Mouse (Mus musculus): ENCODE results near the gene Lactb. TPM values are rescaled to one million over a fixed set of nuclear protein-coding genes. Genes with fewer than 3 reads are reported as not detected.
"Not testable (repeated sequence)": the region's sequence is repeated elsewhere in the genome, so short reads cannot be mapped to it uniquely, and the experiment has no call there.

Lactb gene
- polyA plus RNA-seq, 1 experiment from 2014 or later: 8.8 TPM

DNA sequence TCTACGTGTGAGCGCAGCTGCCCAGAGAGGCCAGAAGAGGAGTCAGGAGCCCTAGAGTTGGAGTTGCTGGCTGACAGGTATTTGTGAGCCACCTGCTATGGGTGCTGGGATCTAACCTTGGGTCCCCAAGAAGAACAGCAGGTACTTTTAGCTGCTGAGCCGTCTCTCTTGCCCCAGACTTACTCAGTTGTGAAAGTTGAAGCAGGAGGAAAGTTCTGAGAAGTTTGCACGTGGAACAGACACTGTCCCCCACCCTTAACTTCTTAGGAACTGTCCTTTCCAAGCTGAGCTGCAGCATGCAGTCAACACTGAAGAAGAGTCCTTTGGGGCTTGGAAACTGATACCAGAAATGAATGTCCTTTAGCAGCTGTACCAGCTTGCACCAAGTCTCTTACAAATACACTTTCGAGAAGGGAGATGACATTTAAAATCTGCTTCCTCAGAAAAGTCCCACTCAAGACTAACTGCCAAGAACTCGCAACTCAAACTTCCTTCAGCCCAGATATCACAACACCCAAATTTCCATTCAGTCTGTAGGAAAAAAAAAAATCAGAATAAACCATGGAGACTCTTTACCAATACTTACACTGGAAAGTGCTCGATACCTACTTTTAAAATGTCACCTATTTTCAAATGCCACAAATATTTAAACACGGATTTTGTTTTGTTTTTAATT lies 57.9 kb downstream of the Lactb start:
- Histone ChIP-seq H3K4me1 (peaks cover 36% of the 10 kb centered on the region), H3K27ac (no peak overlapping the region), H3K4me3 (replicated peaks) (no peak overlapping the region), H3K27me3 (no peaks in the 10 kb centered on the region), H3K36me3 (replicated peaks) (0 out of 2 replicates have a peak, but pooled peaks cover 3% of the 10 kb centered on the region), H3K9ac (no peak overlapping the region), H3K9me3 (no peaks in the 10 kb centered on the region), H3K4me2 (no peak overlapping the region)
- ATAC-seq (ENCODE audit: low FRiP score): no peak
- WGBS: 94% methylated on average over 8 of the region's 8 CpGs

GRCm38 (mm10) chr9:66915869-66916785 lies 59.2 kb downstream of the Lactb start:
- Histone ChIP-seq H3K9me3 (no peaks in the 10 kb centered on the region), H3K9ac (no peak overlapping the region), H3K27me3 (no peaks in the 10 kb centered on the region), H3K36me3 (replicated peaks) (0 out of 2 replicates have a peak, but pooled peaks cover 3% of the 10 kb centered on the region), H3K4me2 (no peak overlapping the region), H3K27ac (no peak overlapping the region), H3K4me1 (peaks cover 45% of the 10 kb centered on the region), H3K4me3 (replicated peaks) (no peak overlapping the region)
- ATAC-seq (ENCODE audit: low FRiP score): no peak
- WGBS: 88% methylated on average over 9 of the region's 9 CpGs

- ATAC-seq (ENCODE audit: low FRiP score): no peak
- Histone ChIP-seq H3K4me1 (peaks cover 45% of the 10 kb centered on the region), H3K36me3 (replicated peaks) (0 out of 2 replicates have a peak, but pooled peaks cover 3% of the 10 kb centered on the region), H3K4me2 (no peak overlapping the region), H3K9me3 (no peaks in the 10 kb centered on the region), H3K4me3 (replicated peaks) (no peak overlapping the region), H3K27me3 (no peaks in the 10 kb centered on the region), H3K27ac (no peak overlapping the region), H3K9ac (no peak overlapping the region)
- 86% methylated on average over 5 of the region's 5 CpGs for WGBS
Measured at GRCm38 (mm10) chr9:66915401-66915800, 59.9 kb downstream of the Lactb start.

GRCm38 (mm10) chr9:66914540-66914939 lies 60.7 kb downstream of the Lactb start:
- 97% methylated on average over 3 of the region's 3 CpGs for WGBS

GRCm38 (mm10) chr9:66913254-66913934 lies 61.9 kb downstream of the Lactb start:
- H3K4me3 ChIP-seq (replicated peaks); H3K36me3 ChIP-seq (replicated peaks); H3K9ac ChIP-seq; H3K27ac ChIP-seq; H3K27me3 ChIP-seq; H3K4me2 ChIP-seq; H3K9me3 ChIP-seq; ATAC-seq (ENCODE audit: low FRiP score): not testable (repeated sequence)
- WGBS: 92% methylated on average over 5 of the region's 5 CpGs
- peaks cover 41% of the 10 kb centered on the region for H3K4me1 ChIP-seq

More at GRCm38 (mm10) chr9:66914540-66914939, 60.7 kb downstream of the Lactb start:
- Histone ChIP-seq H3K27me3 (no peaks in the 10 kb centered on the region), H3K4me3 (replicated peaks) (no peak overlapping the region), H3K9ac (no peak overlapping the region), H3K27ac (no peak overlapping the region), H3K9me3 (no peaks in the 10 kb centered on the region), H3K36me3 (replicated peaks) (0 out of 2 replicates have a peak, but pooled peaks cover 3% of the 10 kb centered on the region), H3K4me2 (no peak overlapping the region), H3K4me1 (peaks cover 45% of the 10 kb centered on the region)
- ATAC-seq (ENCODE audit: low FRiP score): no peak

DNA sequence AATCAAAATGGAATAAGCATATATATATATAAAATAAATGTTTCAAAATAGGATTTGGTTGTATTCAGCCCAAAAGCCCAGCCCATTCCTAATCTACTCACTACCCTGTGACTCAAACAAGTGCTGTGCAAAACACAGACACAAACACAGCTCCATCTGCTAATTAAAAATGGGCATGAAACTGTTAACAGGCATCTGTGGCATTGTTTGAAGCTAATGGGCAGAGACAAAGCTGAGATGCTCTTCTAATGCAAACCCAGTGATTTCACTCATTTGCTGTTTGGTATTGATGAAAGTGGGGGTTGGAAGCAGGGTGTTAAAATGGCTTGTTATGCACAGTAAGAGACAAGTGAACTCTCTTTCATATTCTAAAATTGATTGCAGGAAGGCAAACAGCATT lies 63.0 kb downstream of the Lactb start:
- peak; percentile 4; the same call in 1 of the 2 replicates for ATAC-seq (ENCODE audit: low FRiP score)
- no peak overlapping the region for H3K4me3 ChIP-seq (replicated peaks)
- H3K9me3 ChIP-seq: no peaks in the 10 kb centered on the region
- H3K9ac ChIP-seq: no peak overlapping the region
- H3K27ac ChIP-seq: peak overlapping the region; percentile 78
- H3K4me2 ChIP-seq: no peak overlapping the region
- no peaks in the 10 kb centered on the region for H3K36me3 ChIP-seq (replicated peaks)
- H3K27me3 ChIP-seq: no peaks in the 10 kb centered on the region
- H3K4me1 ChIP-seq: peaks cover 36% of the 10 kb centered on the region

- Histone ChIP-seq H3K27me3 (no peaks in the 10 kb centered on the region), H3K9ac (no peak overlapping the region), H3K4me3 (replicated peaks) (no peak overlapping the region), H3K9me3 (no peaks in the 10 kb centered on the region), H3K27ac (no peak overlapping the region), H3K4me2 (no peak overlapping the region), H3K4me1 (peaks cover 39% of the 10 kb centered on the region), H3K36me3 (replicated peaks) (0 out of 2 replicates have a peak, but pooled peaks cover 3% of the 10 kb centered on the region)
- WGBS: 94% methylated on average over 5 of the region's 5 CpGs
- ATAC-seq (ENCODE audit: low FRiP score): no peak
Measured at GRCm38 (mm10) chr9:66910677-66911076, 64.6 kb downstream of the Lactb start.

- Histone ChIP-seq H3K4me3 (replicated peaks) (no peak overlapping the region), H3K36me3 (replicated peaks) (0 out of 2 replicates have a peak, but pooled peaks cover 3% of the 10 kb centered on the region), H3K9ac (no peak overlapping the region), H3K4me1 (peaks cover 39% of the 10 kb centered on the region), H3K27ac (no peak overlapping the region), H3K9me3 (no peaks in the 10 kb centered on the region), H3K27me3 (no peaks in the 10 kb centered on the region), H3K4me2 (no peak overlapping the region)
- no peak for ATAC-seq (ENCODE audit: low FRiP score)
- 84% methylated on average over 7 of the region's 7 CpGs for WGBS
Measured at GRCm38 (mm10) chr9:66909922-66910321, 65.4 kb downstream of the Lactb start.

DNA sequence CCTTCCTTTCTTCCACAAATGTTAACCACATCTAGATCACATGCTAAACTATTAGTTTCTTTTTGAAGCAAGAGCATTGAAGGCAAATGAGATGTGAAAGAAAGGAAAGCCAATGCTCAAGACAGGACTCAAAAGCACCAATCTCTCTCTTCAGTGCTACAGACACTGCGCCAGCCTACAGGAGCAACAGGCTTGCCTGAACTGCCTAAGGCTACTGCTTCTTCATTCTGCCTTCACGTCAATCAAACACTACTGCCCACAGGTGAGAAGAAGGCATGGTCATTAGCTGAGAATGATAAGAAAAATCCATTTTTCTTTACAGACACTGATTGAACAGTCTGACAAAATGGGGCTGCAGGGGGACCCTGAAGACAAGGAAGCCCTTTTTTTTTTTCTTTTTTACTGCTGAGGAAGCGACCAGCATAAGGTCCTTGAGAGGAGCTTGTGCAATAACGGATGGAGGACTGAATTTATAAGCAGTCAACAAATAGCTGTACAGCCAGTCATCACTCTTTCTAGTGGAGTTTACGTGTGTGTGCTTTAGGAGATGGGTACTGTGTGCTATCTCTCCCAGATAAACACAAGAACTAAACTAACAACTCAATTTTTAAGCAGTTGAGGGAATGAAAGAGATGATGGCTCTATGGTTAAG lies 67.4 kb downstream of the Lactb start:
- 91% methylated on average over 5 of the region's 5 CpGs for WGBS
- no peak overlapping the region for H3K4me2 ChIP-seq
- H3K27ac ChIP-seq: no peak overlapping the region
- no peak overlapping the region for H3K4me3 ChIP-seq (replicated peaks)
- H3K9ac ChIP-seq: no peak overlapping the region
- H3K27me3 ChIP-seq: no peaks in the 10 kb centered on the region
- ATAC-seq (ENCODE audit: low FRiP score): no peak
- H3K36me3 ChIP-seq (replicated peaks): 0 out of 2 replicates have a peak, but pooled peaks cover 3% of the 10 kb centered on the region
- peaks cover 29% of the 10 kb centered on the region for H3K4me1 ChIP-seq
- no peaks in the 10 kb centered on the region for H3K9me3 ChIP-seq

DNA sequence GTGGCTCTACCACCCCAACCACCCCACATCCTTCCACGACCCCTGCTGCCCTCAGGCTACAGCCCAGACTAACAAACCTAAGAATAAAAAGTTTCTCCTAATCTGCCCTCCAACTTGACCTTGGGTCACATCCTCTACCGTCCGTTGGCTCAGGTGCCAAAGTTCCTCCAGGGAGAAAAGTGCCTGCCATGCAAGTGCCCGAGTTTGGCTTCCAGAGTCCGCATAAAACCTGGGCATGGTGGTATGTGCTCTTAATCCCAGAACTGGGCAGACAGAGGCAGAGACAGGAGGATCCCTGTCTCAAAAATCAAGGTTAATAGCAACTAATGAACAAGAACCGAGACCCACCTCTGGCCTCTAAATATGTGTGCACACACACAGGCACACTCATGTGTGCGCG lies 68.2 kb downstream of the Lactb start:
- Histone ChIP-seq H3K27ac (no peak overlapping the region), H3K4me2 (no peak overlapping the region), H3K9ac (no peak overlapping the region), H3K36me3 (replicated peaks) (0 out of 2 replicates have a peak, but pooled peaks cover 3% of the 10 kb centered on the region), H3K9me3 (no peaks in the 10 kb centered on the region), H3K4me3 (replicated peaks) (no peak overlapping the region), H3K27me3 (no peaks in the 10 kb centered on the region), H3K4me1 (peaks cover 22% of the 10 kb centered on the region; the same call in 1 of the 2 replicates)
- ATAC-seq (ENCODE audit: low FRiP score): no peak
- WGBS: 94% methylated on average over 8 of the region's 8 CpGs

DNA sequence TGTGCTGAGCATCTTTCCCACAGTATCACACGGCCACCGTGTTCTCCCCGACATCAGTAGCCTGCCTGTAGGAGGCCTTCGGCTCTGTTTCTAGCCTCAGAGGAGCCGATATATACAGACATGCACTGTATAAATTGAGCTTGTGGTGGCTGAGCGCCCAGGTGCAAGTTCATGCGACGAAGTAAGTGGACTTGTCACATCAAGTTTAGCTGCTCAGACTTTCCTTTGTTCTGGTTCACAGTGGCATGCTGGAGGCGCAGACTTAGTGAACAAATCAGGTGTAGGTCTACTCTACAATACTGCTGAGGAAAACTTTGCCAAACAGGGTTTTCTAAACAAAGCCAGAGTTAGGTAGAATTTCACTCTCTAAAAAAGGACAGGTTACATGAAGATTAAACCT lies 69.3 kb downstream of the Lactb start:
- Histone ChIP-seq H3K4me1 (peaks cover 13% of the 10 kb centered on the region; the same call in 1 of the 2 replicates), H3K27me3 (no peaks in the 10 kb centered on the region), H3K4me3 (replicated peaks) (no peak overlapping the region), H3K4me2 (no peak overlapping the region), H3K9me3 (no peaks in the 10 kb centered on the region), H3K27ac (0 out of 2 replicates have a peak overlapping the region, but pooled peaks have one; percentile 11), H3K9ac (no peak overlapping the region), H3K36me3 (replicated peaks) (0 out of 2 replicates have a peak, but pooled peaks cover 3% of the 10 kb centered on the region)
- ATAC-seq (ENCODE audit: low FRiP score): no peak
- WGBS: 75% methylated on average over 9 of the region's 9 CpGs

Measured in forebrain, embryonic 12.5 days (tissue).